Mouse (Mus musculus) C2C12 (cell line): ENCODE data around the gene Akr1b10. TPM values are rescaled to one million over a fixed set of nuclear protein-coding genes. Genes with fewer than 3 reads are reported as not detected.
A peak's percentile ranks its signal among the peaks of the same experiment; 100 is the strongest.
"Not testable (repeated sequence)": the region's sequence is repeated elsewhere in the genome, so short reads cannot be mapped to it uniquely, and the experiment has no call there.

Source experiments
- H3K27me3 ChIP-seq: one replicate; pipeline ENCODE4 v1.6.1; 2011; ENCODE audit not compliant: control insufficient read depth, insufficient read depth, insufficient read length
- H3K36me3 ChIP-seq: one replicate; pipeline ENCODE4 v1.6.1; 2011; ENCODE audit not compliant: control insufficient read depth, insufficient read depth
- H3K4me3 ChIP-seq: one replicate; pipeline ENCODE4 v1.5.1; 2011; ENCODE audit warnings: mild to moderate bottlenecking, control low read depth; ENCODE audit not compliant: poor library complexity, insufficient read depth, severe bottlenecking
- H3K79me2 ChIP-seq: one replicate; pipeline ENCODE4 v1.6.1; 2011; ENCODE audit not compliant: control insufficient read depth, insufficient read depth
- H3K79me3 ChIP-seq: one replicate; pipeline ENCODE4 v1.6.1; 2011; ENCODE audit warnings: low read depth, control low read depth
- H3ac ChIP-seq: one replicate; pipeline ENCODE3; 2011; ENCODE audit warnings: low read depth; ENCODE audit not compliant: control insufficient read depth, insufficient read length
- CEBPB ChIP-seq: IDR thresholded peaks from one replicate; pipeline ENCODE4 v1.6.1; 2011; ENCODE audit warnings: low read depth, mild to moderate bottlenecking, control low read depth, moderate library complexity
- CTCF ChIP-seq: IDR thresholded peaks from one replicate; pipeline ENCODE4 v1.5.1; 2011; ENCODE audit not compliant: control insufficient read depth, insufficient read depth, insufficient read length
- FOSL1 ChIP-seq: IDR thresholded peaks from one replicate; pipeline ENCODE4 v1.8.0; 2011; ENCODE audit warnings: mild to moderate bottlenecking, low read length; ENCODE audit not compliant: poor library complexity, insufficient read depth, severe bottlenecking
- MAX ChIP-seq: IDR thresholded peaks from one replicate; pipeline ENCODE4 v1.6.1; 2011; ENCODE audit warnings: mild to moderate bottlenecking, control low read depth
- MYOD1 ChIP-seq: IDR thresholded peaks from one replicate; pipeline ENCODE4 v1.6.1; 2011; ENCODE audit warnings: low read depth; ENCODE audit not compliant: control insufficient read depth, insufficient read length
- MYOG ChIP-seq: IDR thresholded peaks from one replicate; pipeline ENCODE4 v1.6.1; 2011; ENCODE audit not compliant: control insufficient read depth, insufficient read length; ENCODE audit errors: extremely low read depth
- USF1 ChIP-seq: IDR thresholded peaks from one replicate; pipeline ENCODE4 v1.6.1; 2011; ENCODE audit warnings: low read depth, mild to moderate bottlenecking, control low read depth, moderate library complexity
- polyA plus RNA-seq: library from polyadenylated mRNA; unstranded; fragments of >200 nt; fragmentation: generic; extraction: Trizol; gene quantifications from one replicate; pipeline ENCODE4 v1.2.1, GENCODE M21; 2012; ENCODE audit warnings: missing spikeins

Akr1b10 gene
- polyA plus RNA-seq, 1 experiment: 15.3 TPM

DNA sequence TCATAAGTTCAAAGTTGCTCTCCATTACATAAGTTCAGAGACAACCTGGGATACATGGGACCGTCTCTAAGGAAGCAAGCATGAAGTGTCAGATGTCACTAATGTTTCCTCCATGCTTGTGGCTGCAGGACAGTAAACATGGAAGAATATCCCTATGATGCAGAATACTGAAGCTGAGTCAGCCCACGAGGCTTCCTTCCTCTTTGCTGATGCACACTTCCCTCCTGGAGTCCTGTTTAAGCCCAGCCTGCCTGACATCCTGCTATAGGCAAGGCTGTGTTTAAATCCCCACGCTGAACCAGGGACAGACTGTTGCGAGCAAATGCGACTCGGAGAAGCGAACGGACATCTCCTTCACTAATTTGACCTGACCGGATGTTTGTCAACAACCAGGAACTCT is 16.0 kb upstream of the Akr1b10 start:
- H3K4me3 ChIP-seq: no peak overlapping the region
- H3ac ChIP-seq: no peak overlapping the region
- peaks cover 23% of the 10 kb centered on the region for H3K36me3 ChIP-seq
- H3K27me3 ChIP-seq: no peaks in the 10 kb centered on the region
- TF ChIP-seq MYOG (no peak), USF1 (no peak), CTCF (no peak), MYOD1 (no peak), MAX (no peak), FOSL1 (no peak), CEBPB (no peak)
- no peaks in the 10 kb centered on the region for H3K79me3 ChIP-seq
- no peaks in the 10 kb centered on the region for H3K79me2 ChIP-seq

DNA sequence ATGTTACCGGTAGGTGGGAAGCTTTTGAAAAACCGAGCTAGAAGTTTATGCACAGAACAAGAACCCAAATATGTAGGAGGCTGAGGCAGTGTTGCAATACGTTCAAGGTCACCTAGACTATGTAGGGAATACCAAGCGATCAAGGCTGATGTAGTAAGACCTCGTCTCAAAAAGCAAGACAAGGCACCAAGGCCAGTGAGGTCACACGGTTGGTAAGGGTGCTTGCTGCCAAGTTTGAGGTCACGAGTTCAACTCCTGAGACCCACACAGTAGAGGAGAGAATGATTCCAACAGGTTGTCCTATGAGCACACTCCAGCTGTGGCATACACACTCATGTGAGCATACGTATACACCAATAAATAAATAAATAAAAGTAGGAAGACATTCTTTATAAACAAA is 13.9 kb upstream of the Akr1b10 start:
- Histone ChIP-seq H3ac (no peak overlapping the region), H3K79me2 (no peaks in the 10 kb centered on the region), H3K36me3 (peaks cover 15% of the 10 kb centered on the region)

GRCm38 (mm10) chr6:34371700-34372351 is 12.2 kb upstream of the Akr1b10 start:
- peak; percentile 12 for TF ChIP-seq CTCF
- no peak for TF ChIP-seq CEBPB
- TF ChIP-seq FOSL1: no peak
- no peak for TF ChIP-seq USF1
- H3ac ChIP-seq: peak overlapping the region; percentile 56
- no peaks in the 10 kb centered on the region for H3K79me2 ChIP-seq
- no peaks in the 10 kb centered on the region for H3K27me3 ChIP-seq
- peaks cover 11% of the 10 kb centered on the region for H3K36me3 ChIP-seq
- no peak overlapping the region for H3K4me3 ChIP-seq
- no peaks in the 10 kb centered on the region for H3K79me3 ChIP-seq

More for the DNA sequence above, 13.9 kb upstream of the Akr1b10 start:
- TF ChIP-seq CTCF: no peak
- TF ChIP-seq CEBPB: no peak
- no peak for TF ChIP-seq USF1
- no peak for TF ChIP-seq MYOG
- no peak for TF ChIP-seq FOSL1
- TF ChIP-seq MYOD1: no peak
- TF ChIP-seq MAX: no peak
- Histone ChIP-seq H3K4me3 (no peak overlapping the region), H3K79me3 (no peaks in the 10 kb centered on the region), H3K27me3 (no peaks in the 10 kb centered on the region)

DNA sequence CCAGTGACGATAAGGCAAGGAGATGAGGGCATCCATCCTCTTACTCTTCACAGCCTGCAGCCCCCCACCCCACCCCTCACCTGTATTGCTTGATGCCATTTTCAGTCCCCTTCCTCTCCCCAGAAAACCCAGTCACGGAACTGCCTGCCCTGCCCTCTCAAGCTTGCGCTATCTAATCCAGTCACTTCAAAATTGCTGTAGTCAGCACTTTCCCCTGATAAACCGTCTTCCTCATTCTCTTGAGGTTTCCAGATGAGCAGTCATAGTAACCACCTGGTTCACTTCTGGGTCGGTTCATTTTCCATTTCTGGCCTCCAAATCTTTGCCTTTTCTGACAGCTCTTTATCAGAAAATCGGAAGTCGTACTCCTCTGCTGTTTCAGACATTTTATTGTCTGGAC is 10.2 kb upstream of the Akr1b10 start:
- Histone ChIP-seq H3K27me3 (no peaks in the 10 kb centered on the region), H3K4me3 (no peak overlapping the region), H3K79me2 (no peaks in the 10 kb centered on the region), H3K36me3 (no peaks in the 10 kb centered on the region), H3K79me3 (no peaks in the 10 kb centered on the region), H3ac (no peak overlapping the region)
- TF ChIP-seq USF1 (no peak), CEBPB (no peak), MAX (no peak), MYOG (no peak), CTCF (no peak), MYOD1 (no peak), FOSL1 (no peak)

DNA sequence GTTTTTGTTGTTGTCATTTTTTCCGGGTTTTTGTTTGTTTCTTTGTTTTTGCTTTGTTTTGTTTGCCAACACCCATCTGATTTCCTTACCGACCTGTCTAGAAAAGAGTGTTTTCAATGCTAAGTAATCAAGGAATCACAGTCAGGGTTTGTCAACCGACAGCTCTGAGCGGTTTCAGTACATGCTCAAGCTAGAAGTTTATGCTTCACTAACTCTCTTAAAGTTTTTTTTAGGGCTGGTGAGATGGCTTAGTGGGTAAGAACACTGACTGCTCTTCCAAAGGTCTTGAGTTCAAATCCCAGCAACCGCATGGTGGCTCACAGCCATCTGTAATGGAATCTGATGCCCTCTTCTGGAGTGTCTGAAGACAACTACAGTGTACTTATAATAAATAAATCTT is 8.1 kb upstream of the Akr1b10 start:
- H3ac ChIP-seq, H3K4me3 ChIP-seq, H3K79me2 ChIP-seq, H3K27me3 ChIP-seq, H3K36me3 ChIP-seq, H3K79me3 ChIP-seq: not testable (repeated sequence)

GRCm38 (mm10) chr6:34383401-34383800 is 617 bp upstream of the Akr1b10 start:
- no peak overlapping the region for H3K4me3 ChIP-seq
- no peaks in the 10 kb centered on the region for H3K79me3 ChIP-seq
- H3K27me3 ChIP-seq: no peaks in the 10 kb centered on the region
- H3K36me3 ChIP-seq: no peaks in the 10 kb centered on the region
- H3K79me2 ChIP-seq: no peaks in the 10 kb centered on the region
- H3ac ChIP-seq: no peak overlapping the region
- TF ChIP-seq CTCF (no peak), MAX (no peak), FOSL1 (no peak), MYOG (no peak), USF1 (no peak), CEBPB (no peak), MYOD1 (no peak)
